Mouse (Mus musculus): ENCODE data around the gene Srpk3. TPM values are rescaled to one million over a fixed set of nuclear protein-coding genes. Genes with fewer than 3 reads are reported as not detected.
"Not testable (repeated sequence)": the region's sequence is repeated elsewhere in the genome, so short reads cannot be mapped to it uniquely, and the experiment has no call there.

The Srpk3 gene
- 10 to 100 TPM; 36.0 to 43.6 TPM for total RNA-seq (2021)

GRCm38 (mm10) chrX:73774168-73774760, at the start of gene Srpk3:
Gene Srpk3, plus strand, starts transcription at chrX:73774405.
- DNase-seq: peak; percentile 62 to 66
- intact Hi-C loops (cut with DNase I): loop anchor here (5.0 kb wide), 1 partner anchor 57 kb away; the partner anchor contains the start of genes Abcd1 and Bcap31

- intact Hi-C loops (cut with DNase I): no loop called here
- DNase-seq: no peak
Measured at GRCm38 (mm10) chrX:73730908-73731307, 43.3 kb upstream of the Srpk3 start.

GRCm38 (mm10) chrX:73738155-73738554, 36.0 kb upstream of the Srpk3 start:
- intact Hi-C loops (cut with DNase I): no loop called here
- no peak for DNase-seq

GRCm38 (mm10) chrX:73739151-73739550, 35.1 kb upstream of the Srpk3 start:
- DNase-seq: no peak
- intact Hi-C loops (cut with DNase I): no loop called here

GRCm38 (mm10) chrX:73739841-73740240, 34.4 kb upstream of the Srpk3 start:
- intact Hi-C loops (cut with DNase I); DNase-seq: not testable (repeated sequence)

GRCm38 (mm10) chrX:73744774-73745481, 29.3 kb upstream of the Srpk3 start:
- intact Hi-C loops (cut with DNase I): no loop called here
- DNase-seq: no peak

- no peak for DNase-seq
- intact Hi-C loops (cut with DNase I): no loop called here
Measured at GRCm38 (mm10) chrX:73748977-73749376, 25.2 kb upstream of the Srpk3 start.

GRCm38 (mm10) chrX:73756334-73757140, 17.7 kb upstream of the Srpk3 start, which contains the start of gene Plxnb3:
Gene Plxnb3, plus strand, starts transcription at chrX:73757090.
- DNase-seq: no peak
- intact Hi-C loops (cut with DNase I): loop anchor here (5.0 kb wide), 1 partner anchor 34 kb away; no protein-coding TSS in a partner anchor

- peak in 1 of 2 experiments; percentile 22 for DNase-seq
- intact Hi-C loops (cut with DNase I): loop anchor here (5.0 kb wide), 1 partner anchor 36 kb away; no protein-coding TSS in a partner anchor
Measured at GRCm38 (mm10) chrX:73758611-73759290, 15.5 kb upstream of the Srpk3 start.

- peak; percentile 66 to 71 for DNase-seq
- intact Hi-C loops (cut with DNase I): no loop called here
Measured at GRCm38 (mm10) chrX:73765311-73765710, 8.9 kb upstream of the Srpk3 start.

- intact Hi-C loops (cut with DNase I): no loop called here
- peak in 1 of 2 experiments; percentile 31 for DNase-seq
Measured at GRCm38 (mm10) chrX:73767267-73767666, 6.9 kb upstream of the Srpk3 start.

- intact Hi-C loops (cut with DNase I): loop anchor here (5.0 kb wide), 1 partner anchor 58 kb away; the partner anchor contains the start of genes Abcd1 and Bcap31
- peak; percentile 62 to 67 for DNase-seq
Measured at GRCm38 (mm10) chrX:73774802-73775483, 738 bp downstream of the Srpk3 start.

- intact Hi-C loops (cut with DNase I): loop anchor here (10.0 kb wide), 1 partner anchor 463 kb away; the partner anchor contains the start of gene Flna
- no peak for DNase-seq
Measured at GRCm38 (mm10) chrX:73782227-73782626, 8.0 kb downstream of the Srpk3 start.

- intact Hi-C loops (cut with DNase I): loop anchor here (5.0 to 10.0 kb wide), 2 partner anchors 137 to 459 kb away; partner anchors contain the start of genes Arhgap4, Flna and Naa10
- peak; percentile 17 to 23 for DNase-seq
Measured at GRCm38 (mm10) chrX:73785666-73786065, 11.5 kb downstream of the Srpk3 start.

- intact Hi-C loops (cut with DNase I): loop anchor here (5.0 to 10.0 kb wide), 2 partner anchors 136 to 458 kb away; partner anchors contain the start of genes Arhgap4, Flna and Naa10
- DNase-seq: peak; percentile 95
Measured at GRCm38 (mm10) chrX:73786364-73787224, 12.4 kb downstream of the Srpk3 start, which contains the start of the genes Idh3g and Ssr4. Gene Idh3g, minus strand, starts transcription at chrX:73786897. Gene Ssr4, plus strand, starts transcription at chrX:73787028.

GRCm38 (mm10) chrX:73787225-73787558, 13.0 kb downstream of the Srpk3 start:
- no peak for DNase-seq
- intact Hi-C loops (cut with DNase I): loop anchor here (5.0 to 10.0 kb wide), 2 partner anchors 135 to 458 kb away; partner anchors contain the start of genes Arhgap4, Flna and Naa10

- intact Hi-C loops (cut with DNase I): loop anchor here (5.0 to 10.0 kb wide), 2 partner anchors 134 to 456 kb away; partner anchors contain the start of genes Arhgap4, Flna and Naa10
- DNase-seq: no peak
Measured at GRCm38 (mm10) chrX:73788501-73788900, 14.3 kb downstream of the Srpk3 start.

GRCm38 (mm10) chrX:73793039-73793438, 18.8 kb downstream of the Srpk3 start:
- no peak for DNase-seq
- intact Hi-C loops (cut with DNase I): no loop called here
